17 mouse cellular contexts compared by ENCODE assay signal in the genomic region with DNA sequence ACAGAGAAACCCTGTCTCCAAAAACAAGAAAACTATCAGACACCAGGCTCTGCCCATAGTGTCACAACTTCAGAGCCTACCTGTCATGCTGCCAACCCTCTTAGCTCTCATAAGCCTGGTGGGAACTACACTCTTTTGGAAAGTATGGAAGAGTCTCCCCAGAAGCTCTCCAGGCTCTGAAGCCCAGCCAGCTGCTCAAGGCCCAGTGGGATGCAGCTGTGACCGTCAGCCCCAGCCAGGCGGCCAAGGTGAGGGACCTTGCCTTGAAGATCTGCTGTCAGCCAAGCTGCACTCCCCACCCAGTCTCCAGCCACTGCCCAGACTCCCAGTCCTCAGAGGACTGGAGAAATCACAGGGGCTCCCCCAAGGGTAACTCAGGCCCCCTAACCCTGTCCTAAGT. TPM values are rescaled to one million over a fixed set of nuclear protein-coding genes. Genes with fewer than 3 reads are reported as not detected.
DNase-seq lines count a peak whose midpoint lies in the region; ATAC-seq and TF ChIP-seq lines count a peak whose summit lies in the region.
"Had no signal": no experiment of that assay in that cellular context is flagged by ENCODE, and none has a peak within 500 bp of the region (broad histone marks: within the 10 kb centered on the region; RNA-seq: fewer than 3 reads in every experiment).

No protein-coding gene starts in this region.

- peak; percentile 85 for DNase-seq in heart, adult 11 months
- no peak for DNase-seq in heart, postnatal 14 days
- no peak for DNase-seq in hindbrain, postnatal 0 days (ENCODE audit: low spot score)
- peak; percentile 37 for DNase-seq in ovary, postnatal 36 days (ENCODE audit: low spot score)
- no peak for DNase-seq in ovary, postnatal 10 days (ENCODE audit: low spot score)
- DNase-seq in spleen, postnatal 4 days (ENCODE audit: low spot score in 2 of 2) = no peak
- DNase-seq: kidney, postnatal 14 days; lung, postnatal 10 days; right cerebral cortex, postnatal 4 days; thymus, postnatal 4 days had no signal

- no peaks in the 10 kb centered on the region for H3K36me3 ChIP-seq in hindbrain, postnatal 0 days (ENCODE audit: insufficient read depth, low read length)
- 0 out of 2 replicates have a peak, but pooled peaks cover 2% of the 10 kb centered on the region for H3K36me3 ChIP-seq in hindbrain, embryonic 13.5 days
- H3K36me3 ChIP-seq in neural tube, embryonic 15.5 days = no peaks in the 10 kb centered on the region
- H3K36me3 ChIP-seq: liver, embryonic 15.5 days had no signal

- H3K4me2 ChIP-seq in hindbrain, postnatal 0 days (ENCODE audit: low read depth, low read length) = 0 out of 2 replicates have a peak overlapping the region, but pooled peaks have one; percentile 3
- no peak overlapping the region for H3K4me2 ChIP-seq in hindbrain, embryonic 13.5 days
- H3K4me2 ChIP-seq in neural tube, embryonic 15.5 days = peak overlapping the region; percentile 5; the same call in 1 of the 2 replicates
- H3K4me2 ChIP-seq: liver, embryonic 15.5 days had no signal

- no peak for TF ChIP-seq CTCF in hindbrain, postnatal 0 days (IDR thresholded peaks at IDR 0.05; ENCODE audit: low read depth)

- 62% methylated on average over 2 of the region's 2 CpGs for WGBS in hindbrain, postnatal 0 days
- WGBS in hindbrain, embryonic 13.5 days = 82% methylated on average over 2 of the region's 2 CpGs
- 76% methylated on average over 2 of the region's 2 CpGs for WGBS in neural tube, embryonic 15.5 days

- H3K4me1 ChIP-seq in hindbrain, postnatal 0 days (ENCODE audit: insufficient read depth, low read length) = peaks cover 14% of the 10 kb centered on the region
- peaks cover 35% of the 10 kb centered on the region for H3K4me1 ChIP-seq in hindbrain, embryonic 13.5 days (replicated peaks)
- H3K4me1 ChIP-seq in neural tube, embryonic 15.5 days = peaks cover 31% of the 10 kb centered on the region

- intact Hi-C loops in heart, postnatal 14 days (cut with DNase I) = loop anchor here (5.0 kb wide), 1 partner anchor 108 kb away; no protein-coding TSS in a partner anchor

- no peak overlapping the region for H3K27ac ChIP-seq in hindbrain, postnatal 0 days
- no peak overlapping the region for H3K27ac ChIP-seq in hindbrain, embryonic 13.5 days
- H3K27ac ChIP-seq in neural tube, embryonic 15.5 days (replicated peaks) = no peak overlapping the region
- H3K27ac ChIP-seq: left cerebral cortex, adult 2 months; limb, embryonic 10.5 days; liver, embryonic 15.5 days had no signal

- H3K27me3 ChIP-seq in hindbrain, postnatal 0 days (ENCODE audit: insufficient read depth, low read length) = no peaks in the 10 kb centered on the region
- H3K27me3 ChIP-seq in hindbrain, embryonic 13.5 days = no peaks in the 10 kb centered on the region
- no peaks in the 10 kb centered on the region for H3K27me3 ChIP-seq in neural tube, embryonic 15.5 days (replicated peaks)
- H3K27me3 ChIP-seq: liver, embryonic 15.5 days had no signal

- ATAC-seq in hindbrain, postnatal 0 days = no peak
- ATAC-seq in hindbrain, embryonic 13.5 days (ENCODE audit: low FRiP score) = no peak
- ATAC-seq in neural tube, embryonic 15.5 days (ENCODE audit: low FRiP score) = no peak
- ATAC-seq: intestine, embryonic 16.5 days; midbrain, embryonic 16.5 days had no signal

- H3K9me3 ChIP-seq in hindbrain, postnatal 0 days (ENCODE audit: low read length) = no peaks in the 10 kb centered on the region
- H3K9me3 ChIP-seq in hindbrain, embryonic 13.5 days = no peaks in the 10 kb centered on the region
- 0 out of 2 replicates have a peak, but pooled peaks cover 3% of the 10 kb centered on the region for H3K9me3 ChIP-seq in neural tube, embryonic 15.5 days (replicated peaks)
- H3K9me3 ChIP-seq: limb, embryonic 10.5 days; liver, embryonic 15.5 days had no signal

- H3K9ac ChIP-seq in hindbrain, postnatal 0 days (replicated peaks; ENCODE audit: low read length) = no peak overlapping the region
- H3K9ac ChIP-seq in hindbrain, embryonic 13.5 days = no peak overlapping the region
- H3K9ac ChIP-seq in neural tube, embryonic 15.5 days (replicated peaks) = no peak overlapping the region
- H3K9ac ChIP-seq: liver, embryonic 15.5 days had no signal

- no peak overlapping the region for H3K4me3 ChIP-seq in hindbrain, postnatal 0 days (ENCODE audit: low read length)
- no peak overlapping the region for H3K4me3 ChIP-seq in hindbrain, embryonic 13.5 days
- no peak overlapping the region for H3K4me3 ChIP-seq in neural tube, embryonic 15.5 days (replicated peaks)
- H3K4me3 ChIP-seq: limb, embryonic 10.5 days; liver, embryonic 15.5 days had no signal

RNA-seq across cellular contexts. Expression of gene Man1a2, which starts 5.1 kb away (rescaled TPM):
- total RNA-seq in heart, postnatal 14 days (2021) = 10 to 100 TPM; 59.2 to 59.6 TPM
- total RNA-seq in hindbrain, postnatal 0 days (2014; rRNA removed) = 44.3 and 49.0 TPM in 2 replicates
- 73.2 and 88.3 TPM in 2 replicates for polyA plus RNA-seq in hindbrain, postnatal 0 days (2015; fragmentation: Nextera tagmentation; extraction: Ambion mirVana)
- polyA plus RNA-seq in hindbrain, embryonic 13.5 days (2015; fragmentation: Nextera tagmentation; extraction: Ambion mirVana) = 44.6 and 45.2 TPM in 2 replicates
- 42.4 and 48.2 TPM in 2 replicates for polyA plus RNA-seq in neural tube, embryonic 15.5 days (2015; fragmentation: Nextera tagmentation; extraction: Ambion mirVana)

Comparison
In these comparisons a context has a peak if more than half of its experiments do, and no peak if none do; other contexts are left out.
1. DNase-seq: peak in heart, adult 11 months (single experiment) and ovary, postnatal 36 days (single experiment); none in heart, postnatal 14 days (0 of 2), hindbrain, postnatal 0 days (single experiment), ovary, postnatal 10 days (single experiment) and spleen, postnatal 4 days (0 of 2).